In genomic region chr9:107590058-107590772, GRCm38 (mm10) we compare ENCODE assay signal across 8 mouse cellular contexts. TPM values are rescaled to one million over a fixed set of nuclear protein-coding genes. Genes with fewer than 3 reads are reported as not detected.
DNase-seq lines count a peak whose midpoint lies in the region; ATAC-seq lines count a peak whose summit lies in the region.
"Had no signal": no experiment of that assay in that cellular context is flagged by ENCODE, and none has a peak within 500 bp of the region (broad histone marks: within the 10 kb centered on the region; RNA-seq: fewer than 3 reads in every experiment).

No protein-coding gene starts in this region.

- DNase-seq in MEL-GATA-1-ER (ENCODE audit: extremely low read depth, low read depth) = peak; percentile 87
- peak; percentile 85 for DNase-seq in kidney, adult 9 months
- peak; percentile 90 for DNase-seq in lung, postnatal 36 days
- no peak for DNase-seq in ovary, adult 18-20 months (ENCODE audit: low spot score)
- DNase-seq in embryo, embryonic 9.5 days (ENCODE audit: extremely low spot score) = no peak
- DNase-seq in Muller cell, postnatal 12 days (ENCODE audit: inconsistent ontology term) = no peak
- DNase-seq: adrenal gland, adult 2 months had no signal

- ATAC-seq in erythroblast, adult 5-6 weeks (replicated peaks; ENCODE audit: low FRiP score, poor library complexity, severe bottlenecking) = peak; percentile 53

RNA-seq across cellular contexts. Expression of gene Ifrd2, which starts 2.8 kb away (rescaled TPM):
- 207 and 270 TPM in 2 replicates for total RNA-seq in erythroblast, adult 5-6 weeks (2015; ENCODE audit: low replicate concordance)
- 204 and 217 TPM in 2 replicates for total RNA-seq in erythroblast, adult 5-6 weeks (2017; ENCODE audit: low replicate concordance)

RNA-seq across cellular contexts. Expression of gene Hyal3, which starts 9.6 kb away (rescaled TPM):
- total RNA-seq in erythroblast, adult 5-6 weeks (2015; ENCODE audit: low replicate concordance) = 2.3 and 2.9 TPM in 2 replicates
- 1.1 and 1.4 TPM in 2 replicates for total RNA-seq in erythroblast, adult 5-6 weeks (2017; ENCODE audit: low replicate concordance)

RNA-seq across cellular contexts. Expression of gene Naa80, which starts 11.5 kb away (rescaled TPM):
- 13.4 and 20.2 TPM in 2 replicates for total RNA-seq in erythroblast, adult 5-6 weeks (2015; ENCODE audit: low replicate concordance)
- 9.5 and 17.9 TPM in 2 replicates for total RNA-seq in erythroblast, adult 5-6 weeks (2017; ENCODE audit: low replicate concordance)

RNA-seq across cellular contexts. Expression of gene Hyal1, which starts 13.5 kb away (rescaled TPM):
- 2.7 and 9.8 TPM in 2 replicates for total RNA-seq in erythroblast, adult 5-6 weeks (2015; ENCODE audit: low replicate concordance)
- total RNA-seq in erythroblast, adult 5-6 weeks (2017; ENCODE audit: low replicate concordance) = 4.2 and 7.4 TPM in 2 replicates

RNA-seq across cellular contexts. Expression of gene Sema3b, which starts 18.8 kb away (rescaled TPM):
- not detected in 2 replicates for total RNA-seq in erythroblast, adult 5-6 weeks (2015; ENCODE audit: low replicate concordance)
- not detected in 2 replicates for total RNA-seq in erythroblast, adult 5-6 weeks (2017; ENCODE audit: low replicate concordance)

Comparison
In these comparisons a context has a peak if more than half of its experiments do, and no peak if none do; other contexts are left out.
1. DNase-seq: peak in MEL-GATA-1-ER (single experiment), kidney, adult 9 months (single experiment) and lung, postnatal 36 days (single experiment); none in ovary, adult 18-20 months (single experiment), embryo, embryonic 9.5 days (single experiment) and Muller cell, postnatal 12 days (single experiment).